Mouse (Mus musculus) cerebellum, adult 2 months (tissue): ENCODE results near the gene Pax7.

Experiments
- CTCF ChIP-seq: fragments of 200-500 bp; IDR thresholded peaks from 2 replicates; pipeline ENCODE4 v1.5.1; 2011; ENCODE audit warnings: low read depth, mild to moderate bottlenecking, control low read depth, low read length, moderate library complexity, borderline replicate concordance; ENCODE audit not compliant: insufficient read depth
- POLR2A ChIP-seq: fragments of 200-500 bp; IDR thresholded peaks from 2 replicates; pipeline ENCODE4 v1.6.1; 2011; ENCODE audit warnings: low read length, control low read depth, borderline replicate concordance; ENCODE audit not compliant: insufficient read depth

DNA sequence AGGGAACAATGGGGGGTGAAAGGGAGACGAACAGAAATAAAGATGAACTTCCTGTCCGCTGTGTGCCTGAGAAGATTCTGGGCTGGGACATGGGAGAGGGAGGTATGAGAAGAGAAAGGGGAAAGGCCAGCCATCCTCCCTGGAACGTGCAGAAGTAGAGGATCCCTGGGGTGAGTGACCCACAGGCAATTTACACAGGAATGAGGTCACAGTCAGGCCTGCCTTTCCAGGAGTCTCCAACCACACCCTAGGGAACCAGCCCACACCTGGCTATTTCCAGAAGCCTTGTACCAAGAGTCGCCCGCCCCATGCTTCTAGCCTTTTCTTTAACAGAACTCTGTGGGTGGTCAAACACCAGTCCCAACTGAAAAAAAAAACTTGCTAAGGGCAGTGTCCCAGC is 65.5 kb downstream of the Pax7 start:
- TF ChIP-seq POLR2A (no peak), CTCF (no peak)
